Mouse (Mus musculus): ENCODE results near the gene Il1r1. TPM values are rescaled to one million over a fixed set of nuclear protein-coding genes. Genes with fewer than 3 reads are reported as not detected.
"Not testable (repeated sequence)": the region's sequence is repeated elsewhere in the genome, so short reads cannot be mapped to it uniquely, and the experiment has no call there.

The Il1r1 gene
- polyA plus RNA-seq, 3 experiments from 2014 or later: 0.63 to 3.1 (median 0.67) TPM

DNA sequence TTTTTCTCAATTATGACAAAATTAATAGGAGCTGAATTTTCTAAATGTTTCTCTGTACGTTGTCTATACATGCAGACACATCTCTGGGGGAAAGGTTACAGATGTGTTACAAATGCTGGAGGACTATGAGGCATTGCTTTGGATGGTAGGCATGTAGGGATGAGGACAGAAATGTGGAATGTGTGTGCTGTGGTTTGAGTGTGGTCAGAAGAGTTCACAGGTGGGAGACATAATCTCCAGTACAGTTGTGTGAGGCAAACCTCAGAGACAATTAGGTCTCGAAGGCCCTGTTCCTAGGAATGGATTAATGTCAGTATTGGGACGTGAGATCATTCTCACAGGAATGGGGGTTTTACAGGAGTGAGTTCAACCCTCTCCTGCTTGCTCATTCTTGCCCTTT is 47.3 kb downstream of the Il1r1 start:
- no peak for ATAC-seq

DNA sequence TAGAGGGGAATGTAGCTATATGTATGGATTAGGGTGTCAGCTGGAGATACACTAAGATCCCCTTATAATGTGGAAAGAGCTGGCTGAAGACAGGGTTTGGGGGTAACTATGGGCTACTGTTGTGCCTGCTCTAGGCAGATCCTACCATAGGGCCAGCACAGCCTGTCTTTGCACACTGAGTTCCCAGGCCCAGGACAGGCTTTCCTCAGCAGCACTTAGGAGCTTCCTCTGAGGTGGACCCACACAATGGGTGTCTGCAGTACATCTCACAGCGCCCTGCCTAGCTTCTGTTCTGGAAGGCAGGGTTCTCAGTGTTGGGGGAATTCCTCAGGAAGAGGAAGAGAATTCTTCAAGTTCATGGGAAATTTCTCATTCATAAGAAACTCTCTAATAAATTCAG is 48.6 kb downstream of the Il1r1 start:
- no peak for ATAC-seq

DNA sequence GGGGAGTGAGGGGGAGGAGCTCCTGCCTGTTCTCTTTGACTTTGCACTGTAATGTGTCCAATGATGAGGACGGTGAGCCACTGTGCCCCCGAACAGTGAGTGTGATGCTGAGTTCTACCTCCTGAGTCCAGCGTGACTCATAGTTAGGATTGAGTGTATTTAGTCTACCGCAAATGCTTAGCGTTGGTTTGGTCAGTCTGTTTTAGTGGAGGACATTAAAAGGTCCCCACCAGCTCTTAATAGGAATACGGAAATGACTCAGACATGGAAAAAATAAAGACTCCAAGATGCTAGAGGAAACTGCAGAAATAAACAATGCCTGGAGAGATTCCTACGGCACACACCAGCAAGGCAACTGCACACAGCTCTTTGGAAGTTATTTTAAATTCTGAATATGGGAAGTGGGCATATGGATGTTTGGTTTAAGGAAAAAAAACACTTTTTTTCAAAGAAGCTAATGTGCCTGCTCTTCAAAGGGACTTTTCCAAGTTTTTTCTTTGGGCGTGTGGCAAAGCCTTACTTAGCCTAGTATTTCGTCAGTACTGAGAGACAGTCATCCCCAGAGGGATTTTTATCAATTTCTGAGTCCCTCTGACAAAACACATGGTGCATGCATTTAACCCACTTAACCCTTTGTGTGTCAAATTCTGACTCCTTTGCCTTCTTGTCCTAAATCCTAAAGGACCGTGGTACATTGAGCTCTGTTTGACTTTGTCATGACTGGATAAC is 50.6 kb downstream of the Il1r1 start:
- no peak for ATAC-seq

DNA sequence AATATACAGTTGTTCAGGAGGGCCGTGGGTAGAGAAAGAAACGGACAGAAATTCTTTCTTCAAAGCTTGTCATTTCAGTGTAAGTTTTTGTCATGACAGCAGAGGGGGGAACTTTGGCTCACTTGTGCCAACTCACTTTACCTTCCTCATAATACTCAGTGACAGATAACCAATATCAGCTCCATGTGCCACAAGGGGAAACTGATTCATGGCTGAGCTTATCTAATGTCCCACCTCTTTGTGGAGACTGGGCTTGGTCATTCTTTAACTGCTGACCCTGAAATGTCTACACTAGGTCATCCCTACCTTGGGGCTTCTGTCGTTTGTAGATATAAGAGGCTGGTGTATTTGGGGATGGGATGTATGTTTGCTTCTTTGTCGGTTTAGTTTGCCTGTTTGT is 53.1 kb downstream of the Il1r1 start:
- no peak for ATAC-seq

- no peak for ATAC-seq
Measured at GRCm38 (mm10) chr1:40278720-40279119, 53.8 kb downstream of the Il1r1 start.

GRCm38 (mm10) chr1:40279182-40279743 is 54.4 kb downstream of the Il1r1 start:
- ATAC-seq: no peak

DNA sequence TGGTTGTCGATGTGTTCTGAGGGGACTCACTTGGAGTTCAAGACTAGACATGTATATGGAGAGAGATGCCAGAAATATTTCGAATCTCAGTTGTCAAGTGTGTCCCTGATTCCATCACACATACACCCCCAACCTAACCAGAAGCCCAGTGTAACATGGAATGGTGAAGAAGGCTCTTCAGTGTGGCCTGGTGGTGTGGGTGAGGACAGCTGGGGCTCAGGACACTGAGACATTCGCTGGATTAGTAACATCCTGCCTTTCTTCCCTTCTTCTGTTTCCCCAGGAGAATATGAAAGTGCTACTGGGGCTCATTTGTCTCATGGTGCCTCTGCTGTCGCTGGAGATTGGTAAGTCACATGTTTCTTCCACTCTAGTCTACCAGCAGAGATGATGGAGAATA is 57.1 kb downstream of the Il1r1 start:
- no peak for ATAC-seq

DNA sequence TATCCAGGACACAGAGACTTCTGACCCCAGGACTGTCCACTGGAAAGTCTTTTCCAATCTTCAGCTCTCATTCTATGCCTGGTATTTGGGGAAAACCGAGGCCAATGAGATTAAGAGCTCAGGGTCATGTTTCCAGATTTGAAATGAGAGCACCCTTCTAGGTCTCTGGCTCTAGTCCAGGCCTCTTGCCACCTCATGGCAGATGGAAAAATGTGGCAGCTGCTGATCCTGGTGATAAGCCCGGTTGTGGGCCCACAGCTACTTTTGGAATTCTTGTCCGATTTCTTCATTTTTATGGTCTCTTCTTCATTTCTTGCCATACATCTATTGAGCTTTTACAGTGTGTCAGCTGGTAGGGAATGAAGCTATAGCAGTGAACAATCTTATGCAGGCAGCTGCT is 57.5 kb downstream of the Il1r1 start:
- no peak for ATAC-seq

GRCm38 (mm10) chr1:40283995-40284394 is 59.1 kb downstream of the Il1r1 start:
- ATAC-seq: no peak

- no peak for ATAC-seq
Measured at GRCm38 (mm10) chr1:40290489-40291255, 65.8 kb downstream of the Il1r1 start.

DNA sequence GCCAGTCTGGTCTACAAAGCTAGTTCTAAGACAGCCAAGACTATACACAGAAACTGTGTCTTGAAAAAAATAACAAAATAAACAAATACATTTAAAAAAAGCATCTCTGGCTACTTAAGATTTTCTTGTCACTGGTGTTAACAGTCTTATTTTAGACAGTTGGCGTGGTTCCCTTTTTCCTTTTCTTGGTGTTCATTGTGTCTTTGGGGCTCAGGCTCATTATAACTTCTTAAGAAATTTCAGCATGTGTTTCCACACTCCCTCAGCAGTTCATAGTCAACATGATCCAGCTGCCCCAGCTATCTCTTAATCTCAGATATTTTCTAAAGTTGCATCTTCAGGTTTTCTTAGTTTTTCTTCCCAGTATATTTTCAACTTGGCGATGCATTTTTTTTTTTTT is 67.4 kb downstream of the Il1r1 start:
- no peak for ATAC-seq

GRCm38 (mm10) chr1:40293891-40294290 is 69.0 kb downstream of the Il1r1 start:
- ATAC-seq: no peak

GRCm38 (mm10) chr1:40294824-40295223 is 69.9 kb downstream of the Il1r1 start:
- ATAC-seq: no peak

GRCm38 (mm10) chr1:40298053-40298452 is 73.2 kb downstream of the Il1r1 start:
- no peak for ATAC-seq

DNA sequence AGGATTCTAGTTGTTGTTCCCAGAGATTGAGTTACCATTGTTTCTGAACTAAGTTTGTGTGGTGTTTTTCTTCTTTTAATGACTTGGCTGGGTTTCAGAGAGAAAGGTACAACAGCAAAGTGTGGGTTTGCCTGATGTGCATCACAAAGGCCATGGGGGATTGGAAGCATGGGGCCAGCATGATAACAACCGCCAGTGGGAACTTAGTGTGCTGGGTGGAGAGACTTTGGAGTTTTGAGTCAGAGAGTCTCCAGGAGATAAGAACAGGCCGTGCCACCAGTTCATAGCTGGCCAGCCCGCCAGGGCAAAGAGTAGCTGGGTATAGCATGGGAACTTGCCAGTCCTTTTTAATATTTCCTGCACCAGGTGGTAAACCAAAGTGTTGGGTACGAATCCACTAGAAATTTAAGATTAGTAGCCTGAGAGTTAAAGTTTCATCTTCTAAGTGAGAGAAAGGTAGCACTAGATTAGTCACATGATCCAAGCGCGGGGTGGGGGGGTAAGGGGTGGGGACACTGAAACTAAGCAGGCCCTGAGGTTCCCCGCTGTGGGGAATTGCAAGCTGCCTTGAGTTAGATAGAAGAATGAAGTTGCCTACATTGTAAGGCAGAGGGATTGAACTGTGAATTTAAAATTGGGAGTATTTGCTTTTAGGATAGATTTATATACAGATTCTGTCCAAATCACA is 78.4 kb downstream of the Il1r1 start:
- ATAC-seq: no peak

- ATAC-seq: not testable (repeated sequence)
Measured at GRCm38 (mm10) chr1:40304321-40304720, 79.4 kb downstream of the Il1r1 start.

DNA sequence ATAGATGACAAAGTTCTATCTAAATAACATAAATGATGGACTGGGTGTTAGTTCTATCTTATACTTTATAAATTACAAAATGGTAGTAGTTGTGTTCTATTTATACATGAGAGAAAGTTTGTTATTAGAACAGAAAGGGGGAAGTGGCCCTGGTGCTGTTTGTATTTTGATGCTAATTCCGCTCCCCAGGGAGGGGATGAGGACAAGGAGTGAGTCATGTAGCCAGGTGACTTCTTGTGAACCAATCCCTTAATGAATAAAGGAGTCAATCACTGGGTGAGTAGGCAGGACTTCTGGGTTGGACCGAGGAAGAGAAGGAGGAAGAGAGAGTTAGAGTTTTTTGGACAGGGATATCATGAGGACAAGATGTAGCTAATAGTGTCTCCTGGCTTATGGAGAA is 81.2 kb downstream of the Il1r1 start:
- no peak for ATAC-seq

- no peak for ATAC-seq
Measured at GRCm38 (mm10) chr1:40311123-40311522, 86.2 kb downstream of the Il1r1 start.

GRCm38 (mm10) chr1:40311625-40312024 is 86.7 kb downstream of the Il1r1 start:
- ATAC-seq: no peak

DNA sequence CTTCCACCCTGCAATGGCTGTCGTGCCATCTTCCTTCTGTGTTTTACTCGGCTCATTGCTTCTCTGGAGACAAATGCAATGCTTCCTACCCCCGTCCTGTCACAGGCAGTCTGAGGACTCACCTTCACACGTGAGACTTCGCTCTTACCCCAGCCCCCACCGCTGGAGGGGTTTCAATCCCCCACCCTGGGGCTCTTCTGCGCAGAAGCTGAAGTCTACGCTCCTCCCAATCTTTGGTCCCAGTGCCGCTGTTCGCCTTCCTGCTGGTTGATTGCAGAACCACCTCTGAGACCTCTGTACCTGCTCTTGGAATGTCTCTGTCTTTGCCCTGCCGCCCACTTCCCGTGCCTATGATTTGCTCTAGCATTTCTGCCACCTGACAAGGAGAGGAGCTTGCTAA is 89.1 kb downstream of the Il1r1 start:
- ATAC-seq: no peak

DNA sequence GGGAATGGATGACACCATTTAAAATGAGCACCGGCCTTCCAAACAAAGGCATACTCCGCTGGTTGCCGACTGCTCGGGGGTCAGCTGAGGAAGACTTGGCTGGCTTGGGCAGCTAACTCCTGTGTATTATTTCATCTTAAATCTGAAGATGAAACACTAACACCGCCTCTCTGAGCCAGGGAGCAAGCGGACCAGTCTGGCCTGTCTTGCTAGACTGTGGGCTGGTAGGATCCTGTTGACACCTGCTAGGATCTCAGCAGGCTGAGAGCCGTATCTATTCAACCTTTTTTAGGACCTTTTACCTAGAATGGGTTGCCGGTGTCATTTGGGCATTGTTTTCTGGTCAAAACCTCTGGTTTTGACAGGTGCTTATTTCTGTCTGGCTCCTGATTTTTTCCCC is 92.8 kb downstream of the Il1r1 start:
- no peak for ATAC-seq

GRCm38 (mm10) chr1:40321824-40322223 is 96.9 kb downstream of the Il1r1 start:
- no peak for ATAC-seq

- ATAC-seq: no peak
Measured at GRCm38 (mm10) chr1:40322543-40322942, 97.7 kb downstream of the Il1r1 start.

All from inflammation-experienced regulatory T-cells, adult 6 months (primary cell).